Mouse (Mus musculus) embryonic fibroblast, embryonic 13.5 days (primary cell): Measurements from ENCODE around the gene Gm19684.
A peak's percentile ranks its signal among the peaks of the same experiment; 100 is the strongest.
"Not testable (repeated sequence)": the region's sequence is repeated elsewhere in the genome, so short reads cannot be mapped to it uniquely, and the experiment has no call there.

Experiments
- CTCF ChIP-seq: IDR thresholded peaks from 2 replicates; pipeline ENCODE4 v1.5.1; 2011; ENCODE audit warnings: mild to moderate bottlenecking, control low read depth, low read length, moderate library complexity, borderline replicate concordance; ENCODE audit not compliant: insufficient read depth
- POLR2A ChIP-seq: IDR thresholded peaks from 2 replicates; pipeline ENCODE4 v1.6.1; 2011; ENCODE audit warnings: low read depth, mild to moderate bottlenecking, control low read depth, low read length, moderate library complexity

- TF ChIP-seq POLR2A: peak; percentile 38; the same call in 1 of the 2 replicates
- not testable (repeated sequence) for TF ChIP-seq CTCF
Measured at GRCm38 (mm10) chr17:36121352-36122020, at the start of gene Gm19684.
